Mouse (Mus musculus): ENCODE measurements around the gene Fastkd1.
"Not testable (repeated sequence)": the region's sequence is repeated elsewhere in the genome, so short reads cannot be mapped to it uniquely, and the experiment has no call there.

The Fastkd1 gene

DNA sequence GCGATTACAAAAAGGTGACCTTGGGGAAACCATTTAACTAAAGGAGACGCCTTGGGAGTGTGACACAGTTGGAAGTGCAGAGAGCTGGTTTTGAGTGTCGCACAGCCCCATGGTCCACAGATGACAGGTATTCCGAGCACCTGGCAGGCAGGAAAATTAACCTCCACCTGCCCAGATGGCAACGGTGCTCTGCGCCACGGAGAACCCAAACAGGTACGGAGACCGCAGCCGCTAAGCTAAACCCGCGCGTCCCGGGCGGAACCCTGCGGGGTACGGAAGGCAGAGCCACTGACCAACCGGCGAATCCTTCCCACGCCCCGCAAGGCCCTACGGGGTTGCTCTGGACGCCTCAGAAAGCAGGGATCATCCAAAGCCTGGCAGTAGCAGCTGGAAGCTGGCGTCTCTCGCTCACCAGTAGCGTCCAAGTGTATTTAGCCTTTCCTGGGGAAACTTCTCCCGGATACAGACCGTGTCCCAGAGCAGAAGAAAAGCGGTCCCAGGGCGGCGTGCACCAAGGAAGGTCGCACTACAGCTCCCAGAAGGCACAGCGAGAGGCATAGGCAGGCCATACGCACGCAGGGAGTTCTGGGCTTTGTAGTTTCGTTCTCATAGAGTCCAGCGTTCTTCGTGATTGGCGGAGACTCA, at the start of gene Fastkd1:
Gene Fastkd1 (minus strand): TSS at position 536 of the 645 bp plus-strand sequence.
- peak; percentile 93 for DNase-seq (ENCODE audit: low read depth)

DNA sequence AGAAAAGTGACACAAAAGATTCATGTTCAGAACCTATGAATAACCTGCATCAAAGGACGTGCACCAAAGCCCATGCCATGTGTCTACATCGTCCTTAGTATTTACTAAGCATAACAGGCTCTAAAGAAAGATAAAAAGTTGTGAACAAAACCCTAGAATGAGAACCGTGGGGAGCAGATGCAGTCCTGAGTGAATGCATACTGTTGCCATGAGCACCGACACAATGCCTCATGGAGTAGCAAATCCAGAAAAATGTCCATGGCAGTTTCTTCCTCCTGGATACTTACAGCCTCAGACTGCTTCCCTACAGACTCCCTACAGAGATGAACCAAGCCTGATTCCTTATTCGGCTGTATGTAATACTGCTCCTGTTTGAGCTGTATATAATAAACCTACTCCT, 47.7 kb upstream of the Fastkd1 start:
- DNase-seq (ENCODE audit: low read depth) = no peak

DNA sequence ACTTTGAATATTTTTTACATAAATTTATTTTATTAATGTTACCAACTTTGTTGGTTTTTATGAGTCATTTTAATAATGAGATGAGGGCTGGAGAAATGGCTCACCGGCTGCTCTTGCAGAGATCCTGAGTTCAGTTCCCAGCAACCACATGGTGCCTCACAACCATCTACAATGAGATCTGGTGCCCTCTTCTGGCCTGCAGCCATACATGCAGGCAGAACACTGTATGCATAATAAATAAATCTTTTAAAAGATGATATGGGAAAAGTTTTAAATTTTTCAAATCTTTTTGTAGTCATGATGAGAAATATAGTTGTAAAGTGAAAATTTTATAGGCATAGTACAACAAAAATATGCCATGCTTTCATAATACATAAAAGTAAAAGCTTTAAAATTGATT, 31.8 kb upstream of the Fastkd1 start:
- no peak for DNase-seq (ENCODE audit: low read depth)

DNA sequence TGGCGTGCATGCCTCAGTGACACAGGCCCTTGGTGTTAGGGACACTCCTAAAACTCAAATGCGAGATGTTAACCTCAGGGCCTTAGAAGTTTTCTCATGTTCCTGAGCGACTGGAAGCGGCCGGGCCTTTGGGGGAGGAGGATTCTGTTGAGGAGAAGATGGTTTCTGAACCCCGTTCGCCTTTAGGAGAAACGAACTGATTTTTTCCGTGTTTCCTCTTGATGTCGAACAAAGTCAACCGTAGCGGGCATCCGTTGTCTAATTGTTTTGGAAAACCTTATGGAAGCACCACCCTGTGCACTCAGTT, 10.2 kb upstream of the Fastkd1 start:
- DNase-seq (ENCODE audit: low read depth) = peak; percentile 54

DNA sequence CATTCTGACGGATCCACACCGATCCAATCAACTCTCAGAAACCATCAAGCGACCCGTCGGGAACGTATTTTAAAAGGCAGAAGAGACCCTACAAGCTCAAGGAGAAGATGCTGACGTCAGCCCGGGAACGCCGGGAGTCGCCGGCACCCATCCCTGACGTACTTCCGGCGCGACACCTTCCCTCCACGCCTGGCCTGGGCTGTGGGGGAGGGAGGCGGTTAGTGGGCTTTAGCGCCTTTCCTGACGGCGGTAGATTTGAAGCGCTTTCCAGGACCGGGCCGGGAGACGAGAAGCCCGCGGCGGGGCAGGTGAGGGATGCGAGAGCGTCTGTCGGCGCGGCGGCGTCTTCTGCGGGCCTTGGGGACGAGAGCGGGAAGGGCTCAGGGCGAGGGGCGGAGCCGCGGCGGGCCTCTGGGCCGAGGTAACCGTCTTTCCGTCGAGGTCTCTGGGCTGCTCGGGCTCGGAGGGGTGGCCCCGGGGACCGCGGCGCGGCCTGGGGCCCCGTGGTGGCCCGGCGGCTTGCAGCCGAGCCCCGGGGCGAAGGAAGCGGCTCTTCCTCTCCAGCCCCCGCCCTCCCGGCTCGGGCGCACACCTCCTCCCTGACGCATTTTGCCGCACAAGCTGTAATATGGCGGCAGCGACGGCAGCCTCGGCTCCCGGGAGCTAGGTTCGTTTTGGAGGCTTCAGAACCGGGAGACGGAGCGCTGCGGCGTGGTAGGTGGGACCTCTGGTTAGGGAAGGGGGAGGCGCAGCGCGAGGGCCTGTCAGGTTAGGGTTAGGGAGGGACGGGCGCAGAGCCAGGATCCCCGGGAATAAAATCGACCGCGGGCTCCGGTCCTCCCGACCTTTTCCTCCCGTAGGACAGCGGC, 9.6 kb upstream of the Fastkd1 start:
- DNase-seq (ENCODE audit: low read depth) = peak; percentile 92

DNA sequence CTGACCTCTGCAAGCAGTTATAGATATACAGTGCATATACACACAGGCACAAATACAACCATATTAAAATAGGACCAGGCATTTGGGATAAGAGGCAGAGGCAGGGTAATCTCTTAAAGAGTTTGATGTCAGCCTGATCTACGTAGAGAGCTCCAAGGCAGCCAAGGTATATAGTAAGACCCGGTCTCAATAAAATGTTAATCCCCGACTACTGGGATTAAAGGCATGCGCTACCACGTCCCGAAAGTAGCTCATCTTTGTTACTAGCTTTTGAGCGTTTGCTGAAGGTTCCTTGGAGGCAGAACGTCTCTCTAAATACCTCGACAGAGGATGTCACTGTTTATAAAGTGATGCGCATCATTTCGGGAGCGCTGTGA, 8.9 kb upstream of the Fastkd1 start, which contains the start of gene Ppig:
Gene Ppig (plus strand): TSS at position 273 of the 377 bp plus-strand sequence.
- no peak for DNase-seq (ENCODE audit: low read depth)

DNA sequence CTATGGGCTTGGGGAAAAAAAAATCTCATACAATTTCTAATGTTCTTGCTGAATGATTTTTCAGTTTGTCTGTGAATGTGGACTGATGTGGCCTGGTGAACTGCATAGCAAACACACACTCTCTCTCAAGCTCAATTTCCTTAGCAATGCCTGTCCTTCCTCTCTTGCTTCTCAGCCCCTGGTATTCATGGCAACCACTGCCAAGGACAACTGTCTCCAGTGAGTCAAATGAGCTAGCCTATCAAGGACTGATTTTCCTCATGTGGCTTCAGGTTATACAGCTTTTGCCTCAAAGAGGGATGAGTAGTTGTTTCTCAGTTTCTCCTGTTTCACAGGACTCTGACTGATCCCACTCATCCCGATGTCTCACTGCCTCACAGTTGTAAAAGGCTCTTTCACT, 5.8 kb upstream of the Fastkd1 start:
- no peak for DNase-seq (ENCODE audit: low read depth)

DNA sequence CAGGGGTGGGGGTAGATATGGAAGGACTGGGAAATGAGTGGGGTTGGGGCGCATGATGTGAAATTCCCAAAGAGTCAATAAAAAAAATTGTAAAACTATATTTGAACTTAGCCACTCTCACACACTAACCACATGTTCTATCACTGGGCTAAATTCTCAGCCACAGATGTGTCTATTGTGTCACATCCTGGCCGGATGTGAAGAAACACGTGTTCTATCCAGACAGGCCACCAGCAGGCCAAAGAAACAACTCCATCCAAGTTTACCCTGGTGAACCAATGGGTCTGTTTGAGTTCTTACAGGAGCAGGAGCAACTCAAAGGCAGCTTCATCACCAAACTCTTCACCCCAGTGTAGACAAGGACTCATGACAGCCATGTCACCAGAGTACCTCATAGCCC, 3.2 kb upstream of the Fastkd1 start:
- peak; percentile 90 for DNase-seq (ENCODE audit: low read depth)

DNA sequence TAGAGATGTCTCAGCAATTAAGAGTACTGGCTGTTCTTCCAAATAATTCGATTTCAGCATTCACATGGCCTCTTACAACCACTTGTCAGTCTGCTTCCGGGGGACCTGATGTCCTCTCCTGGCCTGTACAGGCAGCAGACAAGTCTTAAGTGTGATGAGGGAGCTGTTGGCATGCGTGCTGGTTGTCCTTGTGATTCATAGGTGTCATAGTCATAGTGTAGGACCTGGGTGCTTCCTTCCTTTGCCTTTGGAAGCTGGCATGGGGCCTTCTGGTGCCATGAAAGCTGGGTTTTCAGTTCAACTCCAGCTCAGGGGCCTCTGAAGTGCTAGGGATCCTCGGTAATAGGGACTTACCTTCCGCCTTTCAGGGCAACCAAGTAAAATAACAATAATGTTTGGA, 810 bp upstream of the Fastkd1 start:
- no peak for DNase-seq (ENCODE audit: low read depth)

DNA sequence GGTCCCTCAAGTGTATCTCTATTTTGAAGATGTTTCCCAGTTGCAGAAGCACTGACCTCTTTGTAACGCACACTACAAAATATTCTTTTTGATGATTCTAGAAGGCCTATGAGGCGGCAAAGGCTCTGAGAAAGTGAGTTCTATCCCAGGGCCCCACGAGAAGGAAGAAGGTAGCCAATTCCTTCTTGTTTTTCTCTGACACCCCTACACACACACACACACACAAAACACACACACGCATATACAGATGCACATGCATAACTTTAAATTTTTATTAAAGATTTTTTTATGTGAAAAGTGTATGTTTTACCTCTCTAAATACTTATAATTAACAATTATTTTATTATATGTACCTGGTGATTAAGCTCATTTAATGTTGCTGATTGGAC, 304 bp upstream of the Fastkd1 start:
- no peak for DNase-seq (ENCODE audit: low read depth)

DNA sequence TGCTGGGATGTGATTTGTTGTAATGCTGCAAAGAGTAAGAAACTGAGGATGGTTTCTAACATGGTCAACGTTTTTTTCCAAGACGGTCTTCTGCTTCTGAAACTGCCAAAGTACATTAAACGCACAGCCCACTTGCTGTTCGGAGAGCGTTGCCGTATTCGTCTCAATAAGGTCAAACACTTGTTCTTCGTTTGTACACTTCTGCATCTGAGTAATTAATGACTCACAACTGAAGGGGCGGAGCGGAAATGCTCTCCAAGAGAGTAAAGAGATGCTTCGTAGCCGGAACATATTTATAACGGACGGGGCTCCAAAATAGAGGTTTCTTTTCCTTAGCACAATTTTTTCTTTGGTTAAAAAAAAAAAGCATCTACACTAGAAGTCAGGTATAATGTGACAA, 1.1 kb downstream of the Fastkd1 start:
- peak; percentile 87 for DNase-seq (ENCODE audit: low read depth)

DNA sequence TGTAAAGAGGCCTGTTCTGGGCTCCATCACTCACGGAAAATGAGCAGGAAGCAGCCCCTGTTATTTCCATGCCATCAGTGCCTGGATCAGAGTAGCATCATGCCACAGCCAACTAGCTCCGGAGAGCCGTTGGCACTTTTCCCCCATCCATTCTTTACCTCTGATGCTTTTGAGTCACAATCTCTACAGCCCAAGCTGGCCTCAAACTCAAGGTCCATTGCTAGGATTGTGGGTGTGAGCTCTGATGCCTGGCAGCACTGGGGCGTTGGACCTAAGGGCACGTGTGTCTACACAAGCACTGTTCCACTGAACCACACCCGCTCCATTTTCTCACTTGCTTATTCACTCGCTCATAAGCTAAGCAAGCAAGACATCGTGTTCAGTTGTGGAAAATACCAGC, 12.9 kb downstream of the Fastkd1 start:
- no peak for DNase-seq (ENCODE audit: low read depth)

DNA sequence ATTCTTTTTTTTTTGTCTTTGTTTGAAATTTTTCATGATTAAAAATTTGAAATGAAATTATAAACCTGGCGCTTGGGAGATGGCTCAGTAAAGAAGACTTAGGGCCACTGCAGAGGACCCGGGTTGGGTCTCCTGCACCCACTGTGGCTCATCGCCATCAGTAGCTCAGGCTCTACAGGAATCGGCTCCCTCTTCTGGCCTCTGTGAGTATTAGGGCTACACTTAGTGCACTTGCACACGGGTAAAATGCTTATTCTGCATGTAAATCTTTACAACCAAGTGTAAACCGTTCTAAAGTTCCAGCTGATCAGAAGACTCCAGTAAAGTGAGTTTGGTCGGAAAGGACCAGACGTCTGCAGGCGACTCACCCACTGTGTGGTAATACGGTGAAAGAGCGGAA, 19.8 kb downstream of the Fastkd1 start:
- DNase-seq (ENCODE audit: low read depth) = peak; percentile 23

DNA sequence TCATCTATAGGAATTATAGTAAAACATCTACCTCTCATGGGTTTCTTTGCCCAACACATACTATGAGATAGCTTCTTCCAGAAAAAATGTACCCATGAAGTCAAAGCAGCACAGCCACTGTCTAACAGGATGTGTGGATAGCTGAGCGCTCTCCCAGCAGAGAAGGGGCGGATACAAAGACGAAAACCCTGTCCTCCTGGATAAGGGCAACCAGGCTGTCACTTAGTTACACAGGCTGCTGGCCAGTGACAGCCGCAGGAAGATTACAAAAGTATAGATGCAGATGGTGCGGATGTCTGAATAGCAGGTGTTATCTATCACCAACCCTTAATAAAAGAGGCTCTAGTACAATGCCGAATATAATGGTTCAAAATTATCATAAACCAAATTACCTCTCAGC, 22.5 kb downstream of the Fastkd1 start:
- no peak for DNase-seq (ENCODE audit: low read depth)

DNA sequence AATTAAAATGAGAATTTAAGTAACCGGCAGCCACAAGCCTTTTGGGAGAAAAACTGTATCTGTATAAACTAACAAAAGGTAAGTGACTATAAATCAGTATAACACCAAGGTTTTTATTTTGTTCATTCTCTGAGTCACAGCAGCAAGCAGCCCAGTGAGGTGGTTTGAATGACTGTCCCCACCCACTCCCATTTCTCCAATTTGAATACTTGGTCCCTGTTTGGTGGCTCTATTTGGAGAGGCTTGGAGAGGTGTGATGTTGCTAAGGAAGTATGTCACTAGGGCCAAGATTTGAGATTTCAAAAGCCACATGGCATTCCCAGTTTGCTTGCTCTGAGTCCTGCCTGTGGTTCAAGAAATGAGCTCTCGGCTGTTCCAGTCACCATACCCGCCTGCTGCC, 23.1 kb downstream of the Fastkd1 start:
- no peak for DNase-seq (ENCODE audit: low read depth)

DNA sequence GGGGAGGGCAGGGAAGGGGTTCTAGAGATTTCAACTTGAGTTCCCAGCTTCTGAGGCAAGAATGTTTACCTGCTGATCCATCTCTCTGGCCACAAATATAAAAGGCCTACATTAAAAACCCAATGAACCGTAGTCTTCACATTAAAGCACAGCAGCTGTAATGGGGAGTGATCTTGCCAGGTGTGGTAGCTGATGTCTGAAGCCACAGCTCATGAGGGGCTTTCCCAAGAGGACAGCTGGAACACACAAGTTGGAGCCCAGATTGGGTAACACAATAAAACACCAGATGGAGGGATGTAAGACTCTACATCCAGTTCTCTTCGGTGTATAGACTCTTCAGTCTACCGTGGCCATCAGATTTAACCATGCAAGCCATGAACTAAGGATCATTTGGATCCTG, 28.8 kb downstream of the Fastkd1 start:
- DNase-seq (ENCODE audit: low read depth) = no peak

DNA sequence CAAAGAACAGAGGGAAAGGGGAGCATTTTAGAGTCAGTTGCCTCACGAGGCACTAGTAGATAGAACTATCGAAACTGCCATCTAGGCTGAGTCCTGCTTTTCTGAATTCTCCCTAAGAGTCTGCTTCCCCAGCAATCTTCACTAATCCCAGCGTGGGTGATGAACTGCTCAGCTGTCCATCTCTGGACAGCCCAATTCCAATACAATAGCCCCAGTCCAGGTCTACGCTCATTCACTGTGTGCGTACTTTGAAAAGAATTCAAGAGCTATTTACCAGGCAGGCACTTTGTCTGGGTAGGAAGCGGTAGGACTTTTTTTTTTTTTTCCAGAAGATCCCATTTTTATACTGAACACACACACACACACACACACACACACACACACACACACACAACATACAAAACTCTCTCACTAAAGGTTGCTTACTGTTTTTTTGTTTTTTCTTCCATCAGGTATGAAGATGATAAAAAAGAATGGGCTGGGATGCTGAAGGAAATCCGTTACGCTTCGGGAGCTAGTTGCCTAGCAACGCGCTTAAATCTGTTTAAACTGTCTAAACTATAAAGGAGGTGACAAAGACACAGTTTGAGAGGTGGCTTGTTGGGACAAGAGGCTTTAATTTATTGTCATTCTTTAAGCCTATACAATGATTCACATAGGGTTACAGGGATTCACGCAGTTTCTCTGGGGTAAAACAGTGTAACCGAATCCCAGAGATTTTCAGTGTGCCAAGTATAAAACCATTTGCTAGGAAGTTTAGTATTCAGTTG, 30.1 kb downstream of the Fastkd1 start:
- DNase-seq (ENCODE audit: low read depth) = no peak

DNA sequence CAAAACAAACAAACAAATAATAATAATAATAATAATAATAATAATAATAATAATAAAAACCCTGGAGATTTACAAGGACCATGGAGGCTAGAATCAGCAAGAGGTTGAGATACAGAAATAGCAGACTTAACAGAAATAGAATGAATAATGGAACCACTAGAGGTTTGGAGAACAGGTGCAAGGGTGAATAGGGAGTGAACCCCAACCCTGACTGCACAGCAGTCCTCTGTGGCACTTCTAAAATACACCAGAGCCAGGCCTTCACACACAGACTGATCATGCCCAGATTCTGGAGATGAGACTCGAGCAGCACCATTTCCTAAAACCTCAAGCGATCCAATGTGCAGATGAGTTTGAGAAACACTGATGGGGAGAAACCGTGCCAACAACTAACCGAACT, 31.4 kb downstream of the Fastkd1 start:
- no peak for DNase-seq (ENCODE audit: low read depth)

DNA sequence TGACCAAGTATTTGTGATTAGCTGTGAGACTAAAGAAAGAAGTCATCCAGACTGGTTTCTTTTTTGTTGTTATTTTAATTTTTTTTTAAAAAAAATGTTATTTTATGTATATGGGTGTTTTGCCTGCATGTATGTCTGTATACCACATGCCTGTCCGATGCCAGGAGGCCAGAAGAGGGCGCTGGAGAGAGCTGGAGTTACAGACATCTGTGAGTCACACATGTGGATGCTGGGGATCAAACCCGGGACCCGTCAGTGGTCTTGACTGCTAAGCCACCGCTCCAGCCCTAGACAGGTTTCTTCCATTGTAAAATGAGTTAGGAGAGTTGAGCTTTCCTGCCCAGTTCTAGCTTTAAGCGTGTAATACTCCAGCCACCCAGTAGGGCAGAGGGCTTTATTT, 33.3 kb downstream of the Fastkd1 start:
- DNase-seq (ENCODE audit: low read depth) = peak; percentile 53

DNA sequence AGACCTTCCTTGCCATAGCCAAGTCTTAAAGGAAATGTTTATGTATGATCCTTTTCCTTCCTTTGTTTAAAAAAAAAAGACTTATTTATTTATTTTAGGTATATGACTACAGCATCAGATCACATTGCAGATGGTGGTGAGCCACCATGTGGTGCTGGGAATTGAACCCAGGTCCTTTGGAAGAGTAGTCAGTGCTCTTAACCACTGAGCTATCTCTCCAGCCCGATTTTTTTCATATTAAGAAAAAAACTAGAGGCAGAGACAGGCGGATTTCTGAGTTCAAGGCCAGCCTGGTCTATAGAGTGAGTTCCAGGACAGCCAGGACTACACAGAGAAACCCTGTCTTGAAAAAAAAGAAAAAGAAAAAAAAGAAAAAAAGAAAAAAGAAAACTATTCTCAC, 36.1 kb downstream of the Fastkd1 start:
- not testable (repeated sequence) for DNase-seq (ENCODE audit: low read depth)

DNA sequence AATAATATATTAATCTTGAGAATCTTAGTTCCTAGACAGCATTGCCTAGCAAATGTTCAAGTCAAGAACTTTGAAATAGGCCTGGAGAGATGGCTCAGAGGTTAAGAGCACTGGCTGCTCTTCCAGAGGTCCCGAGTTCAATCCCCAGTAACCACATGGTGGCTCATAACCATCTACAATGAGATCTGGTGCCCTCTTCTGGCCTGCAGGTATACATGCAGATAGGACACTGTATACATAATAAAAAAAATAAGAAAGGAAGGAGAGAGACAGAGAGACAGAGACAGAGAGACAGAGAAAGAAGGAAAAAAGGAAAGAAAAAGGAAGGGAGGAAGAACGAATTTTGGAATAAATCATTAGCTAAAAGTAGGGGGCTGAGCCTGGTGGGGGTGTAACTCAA, 36.6 kb downstream of the Fastkd1 start:
- peak; percentile 54 for DNase-seq (ENCODE audit: low read depth)

DNA sequence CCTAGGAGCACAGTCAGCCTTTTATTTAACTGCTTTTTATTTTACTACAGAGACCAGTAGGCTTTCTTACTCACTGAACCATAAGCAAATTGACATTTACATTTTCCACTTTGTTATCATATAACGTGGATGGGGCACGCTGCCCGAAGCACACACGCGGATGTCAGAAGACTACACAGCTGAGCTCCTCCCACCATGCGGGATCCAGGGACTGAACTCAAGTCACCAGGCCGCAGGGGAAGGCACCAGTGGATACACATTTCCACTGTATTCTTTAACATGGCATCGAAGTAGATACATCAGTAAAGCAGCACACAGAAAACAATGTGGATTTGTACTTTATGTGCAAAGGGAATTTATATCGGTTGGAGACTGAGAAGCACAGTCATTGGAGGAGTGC, 38.0 kb downstream of the Fastkd1 start:
- no peak for DNase-seq (ENCODE audit: low read depth)

DNA sequence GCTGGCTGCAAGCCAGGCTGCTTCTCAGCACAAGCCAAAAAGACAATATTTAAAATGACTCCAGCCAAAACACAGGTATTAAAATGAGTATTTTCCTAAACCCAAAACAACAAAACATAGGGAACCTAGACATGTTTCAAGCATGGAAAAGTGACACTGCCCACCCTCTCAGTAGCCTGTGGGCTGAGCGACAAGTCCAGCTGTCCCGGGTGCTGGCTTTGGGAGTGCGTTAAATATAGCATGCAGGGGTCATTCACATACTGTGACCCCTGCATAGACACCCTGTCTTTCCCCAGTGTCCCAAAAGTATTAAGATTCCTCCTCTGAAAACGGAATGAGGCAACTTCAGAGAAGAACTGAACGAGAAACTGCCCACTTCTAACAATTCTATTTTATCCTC, 39.6 kb downstream of the Fastkd1 start:
- DNase-seq (ENCODE audit: low read depth) = no peak

Data from 416B (cell line).